Mouse (Mus musculus) heart, adult 8-10 months (tissue): ENCODE measurements around the gene Ntpcr. TPM values are rescaled to one million over a fixed set of nuclear protein-coding genes. Genes with fewer than 3 reads are reported as not detected.

Source experiments
- DNase-seq: peaks from one replicate; pipeline ENCODE4 v3.0.0; 2022; ENCODE audit warnings: low spot score
- total RNA-seq, 4 experiments: library from RNA; stranded (reverse); gene quantifications; 2 replicates each; pipeline ENCODE4 v1.2.4; 2022

Gene Ntpcr
- total RNA-seq, 4 experiments from 2014 or later, result 14.6 to 18.4 (median 16.3) TPM

- DNase-seq, result no peak
These were observed 45.3 kb downstream of the Ntpcr start for GRCm38 (mm10) chr8:125775031-125775430.

- no peak for DNase-seq
These were observed 46.6 kb downstream of the Ntpcr start for GRCm38 (mm10) chr8:125776314-125776713.

- no peak for DNase-seq
These were observed 47.0 kb downstream of the Ntpcr start for GRCm38 (mm10) chr8:125776800-125777199.

GRCm38 (mm10) chr8:125777478-125778164 lies 47.9 kb downstream of the Ntpcr start:
- no peak for DNase-seq

GRCm38 (mm10) chr8:125778919-125779318 lies 49.2 kb downstream of the Ntpcr start:
- DNase-seq, result no peak

GRCm38 (mm10) chr8:125779656-125780055 lies 49.9 kb downstream of the Ntpcr start:
- DNase-seq, result no peak

- no peak for DNase-seq
These were observed 52.4 kb downstream of the Ntpcr start for GRCm38 (mm10) chr8:125782161-125782560.

GRCm38 (mm10) chr8:125786886-125787285 lies 57.1 kb downstream of the Ntpcr start:
- DNase-seq, result no peak

GRCm38 (mm10) chr8:125792816-125793455 lies 63.2 kb downstream of the Ntpcr start:
- no peak for DNase-seq

GRCm38 (mm10) chr8:125795341-125795740 lies 65.6 kb downstream of the Ntpcr start:
- DNase-seq, result no peak

- no peak for DNase-seq
These were observed 67.2 kb downstream of the Ntpcr start for GRCm38 (mm10) chr8:125796970-125797369.

Other genes starting within 250 kb of the Ntpcr start
- 10 to 100 TPM; 41.6 to 49.5 (median 44.5) TPM for gene Sipa1l2, start 160.2 kb upstream of the Ntpcr start, total RNA-seq
- 1 to 10 TPM; 4.9 to 7.0 (median 6.4) TPM for gene Map10, start 60.1 kb upstream of the Ntpcr start, total RNA-seq
- under 1 TPM; 0.49 to 0.90 (median 0.64) TPM for gene Pcnx2, start 168.4 kb downstream of the Ntpcr start, total RNA-seq
- gene Map3k21, start 180.5 kb downstream of the Ntpcr start, total RNA-seq, result 1 to 10 TPM in 3 of 4 experiments, under 1 TPM in 1; 0.78 to 2.1 (median 1.2) TPM